Mouse (Mus musculus): ENCODE data around the gene Snapin. TPM values are rescaled to one million over a fixed set of nuclear protein-coding genes. Genes with fewer than 3 reads are reported as not detected.
A peak's percentile ranks its signal among the peaks of the same experiment; 100 is the strongest.

The Snapin gene
- polyA plus RNA-seq, 1 experiment from 2014 or later: 89.3 TPM

- peak; percentile 99 for ATAC-seq (ENCODE audit: insufficient number of reproducible peaks, insufficient read depth, low FRiP score, low read depth)
- Histone ChIP-seq H3K4me1 (ENCODE audit: control insufficient read depth in 2 of 2, insufficient read depth in 2 of 2, low read length in 2 of 2) (peaks cover 0 to 8% of the 10 kb centered on the region in 2 experiments; a peak in 2 of 4 replicates), H3K27ac (replicated peaks in 1 of 2; ENCODE audit: control insufficient read depth in 1 of 2, insufficient read depth in 1 of 2, low read depth in 2 of 2, low read length in 2 of 2) (peak within 1 kb of the TSS; percentile 92 to 97), H3K4me2 (ENCODE audit: low read length) (peak within 1 kb of the TSS; percentile 70), H3K36me3 (ENCODE audit: control insufficient read depth, insufficient read depth, low read length) (peaks cover 30% of the 10 kb centered on the region), H3K27me3 (ENCODE audit: control insufficient read depth, insufficient read depth, low read length) (no peaks in the 10 kb centered on the region), H3K9ac (ENCODE audit: low read length) (peak within 1 kb of the TSS; percentile 88), H3K4me3 (ENCODE audit: control insufficient read depth in 1 of 2, insufficient read depth in 1 of 2, low read depth in 1 of 2, low read length in 2 of 2) (peak within 1 kb of the TSS; percentile 79 to 92), H3K9me3 (ENCODE audit: control insufficient read depth, low read length) (no peaks in the 10 kb centered on the region)
- WGBS: under 1% methylated on average over 45 of the region's 45 CpGs
Observed at GRCm38 (mm10) chr3:90475831-90476611, 14.8 kb downstream of the Snapin start, which contains the start of gene Ilf2. Gene Ilf2, plus strand, starts transcription at chr3:90476126.

GRCm38 (mm10) chr3:90475151-90475830, 15.5 kb downstream of the Snapin start:
- no peaks in the 10 kb centered on the region for H3K27me3 ChIP-seq (ENCODE audit: control insufficient read depth, insufficient read depth, low read length)
- H3K4me3 ChIP-seq (ENCODE audit: control insufficient read depth in 1 of 2, insufficient read depth in 1 of 2, low read depth in 1 of 2, low read length in 2 of 2): peak overlapping the region; percentile 19 to 35; a peak in 3 of 4 replicates
- peak overlapping the region; percentile 48 for H3K4me2 ChIP-seq (ENCODE audit: low read length)
- peaks cover 22% of the 10 kb centered on the region for H3K36me3 ChIP-seq (ENCODE audit: control insufficient read depth, insufficient read depth, low read length)
- WGBS: 37% methylated on average over 15 of the region's 16 CpGs
- H3K27ac ChIP-seq (replicated peaks in 1 of 2; ENCODE audit: control insufficient read depth in 1 of 2, insufficient read depth in 1 of 2, low read depth in 2 of 2, low read length in 2 of 2): no peak overlapping the region
- H3K9me3 ChIP-seq (ENCODE audit: control insufficient read depth, low read length): no peaks in the 10 kb centered on the region
- no peak for ATAC-seq (ENCODE audit: insufficient number of reproducible peaks, insufficient read depth, low FRiP score, low read depth)
- peaks cover 0 to 8% of the 10 kb centered on the region in 2 experiments; a peak in 2 of 4 replicates for H3K4me1 ChIP-seq (ENCODE audit: control insufficient read depth in 2 of 2, insufficient read depth in 2 of 2, low read length in 2 of 2)
- H3K9ac ChIP-seq (ENCODE audit: low read length): no peak overlapping the region; the same call in 1 of the 2 replicates

GRCm38 (mm10) chr3:90472213-90472612, 18.6 kb downstream of the Snapin start:
- Histone ChIP-seq H3K4me3 (ENCODE audit: control insufficient read depth in 1 of 2, insufficient read depth in 1 of 2, low read depth in 1 of 2, low read length in 2 of 2) (no peak overlapping the region), H3K36me3 (ENCODE audit: control insufficient read depth, insufficient read depth, low read length) (peaks cover under 1% of the 10 kb centered on the region; the same call in 1 of the 2 replicates), H3K4me2 (ENCODE audit: low read length) (no peak overlapping the region), H3K27ac (replicated peaks in 1 of 2; ENCODE audit: control insufficient read depth in 1 of 2, insufficient read depth in 1 of 2, low read depth in 2 of 2, low read length in 2 of 2) (no peak overlapping the region), H3K27me3 (ENCODE audit: control insufficient read depth, insufficient read depth, low read length) (no peaks in the 10 kb centered on the region), H3K9ac (ENCODE audit: low read length) (no peak overlapping the region), H3K9me3 (ENCODE audit: control insufficient read depth, low read length) (no peaks in the 10 kb centered on the region), H3K4me1 (ENCODE audit: control insufficient read depth in 2 of 2, insufficient read depth in 2 of 2, low read length in 2 of 2) (peaks cover 0 to 6% of the 10 kb centered on the region in 2 experiments; a peak in 2 of 4 replicates)
- no peak for ATAC-seq (ENCODE audit: insufficient number of reproducible peaks, insufficient read depth, low FRiP score, low read depth)
- WGBS: 34% methylated on average over 3 of the region's 3 CpGs

- WGBS: 89% methylated on average over 10 of the region's 10 CpGs
- no peak overlapping the region for H3K9ac ChIP-seq (ENCODE audit: low read length)
Observed at GRCm38 (mm10) chr3:90467618-90468300, 23.1 kb downstream of the Snapin start.

GRCm38 (mm10) chr3:90466311-90466766, 24.5 kb downstream of the Snapin start:
- under 1% methylated on average over 15 of the region's 15 CpGs for WGBS
- H3K36me3 ChIP-seq (ENCODE audit: control insufficient read depth, insufficient read depth, low read length): no peaks in the 10 kb centered on the region
- no peak for ATAC-seq (ENCODE audit: insufficient number of reproducible peaks, insufficient read depth, low FRiP score, low read depth)
- H3K4me3 ChIP-seq (ENCODE audit: control insufficient read depth in 1 of 2, insufficient read depth in 1 of 2, low read depth in 1 of 2, low read length in 2 of 2): peak overlapping the region; percentile 45 to 58
- H3K9me3 ChIP-seq (ENCODE audit: control insufficient read depth, low read length): no peaks in the 10 kb centered on the region
- peak overlapping the region; percentile 73 for H3K9ac ChIP-seq (ENCODE audit: low read length)
- peaks cover 20% of the 10 kb centered on the region for H3K27me3 ChIP-seq (ENCODE audit: control insufficient read depth, insufficient read depth, low read length)
- H3K4me1 ChIP-seq (ENCODE audit: control insufficient read depth in 2 of 2, insufficient read depth in 2 of 2, low read length in 2 of 2): peaks cover 4 to 11% of the 10 kb centered on the region in 2 experiments; a peak in 2 of 4 replicates
- H3K27ac ChIP-seq (replicated peaks in 1 of 2; ENCODE audit: control insufficient read depth in 1 of 2, insufficient read depth in 1 of 2, low read depth in 2 of 2, low read length in 2 of 2): no peak overlapping the region
- H3K4me2 ChIP-seq (ENCODE audit: low read length): peak overlapping the region; percentile 93

More at GRCm38 (mm10) chr3:90467618-90468300, 23.1 kb downstream of the Snapin start:
- H3K27ac ChIP-seq (replicated peaks in 1 of 2; ENCODE audit: control insufficient read depth in 1 of 2, insufficient read depth in 1 of 2, low read depth in 2 of 2, low read length in 2 of 2): no peak overlapping the region
- no peaks in the 10 kb centered on the region for H3K36me3 ChIP-seq (ENCODE audit: control insufficient read depth, insufficient read depth, low read length)
- H3K4me2 ChIP-seq (ENCODE audit: low read length): no peak overlapping the region
- no peak for ATAC-seq (ENCODE audit: insufficient number of reproducible peaks, insufficient read depth, low FRiP score, low read depth)
- H3K4me3 ChIP-seq (ENCODE audit: control insufficient read depth in 1 of 2, insufficient read depth in 1 of 2, low read depth in 1 of 2, low read length in 2 of 2): no peak overlapping the region
- no peaks in the 10 kb centered on the region for H3K9me3 ChIP-seq (ENCODE audit: control insufficient read depth, low read length)
- H3K4me1 ChIP-seq (ENCODE audit: control insufficient read depth in 2 of 2, insufficient read depth in 2 of 2, low read length in 2 of 2): peaks cover 2 to 10% of the 10 kb centered on the region in 2 experiments; a peak in 2 of 4 replicates
- H3K27me3 ChIP-seq (ENCODE audit: control insufficient read depth, insufficient read depth, low read length): peaks cover 20% of the 10 kb centered on the region

GRCm38 (mm10) chr3:90465686-90466310, 25.0 kb downstream of the Snapin start, which contains the start of gene Npr1:
Gene Npr1, minus strand, starts transcription at chr3:90465866.
- H3K27ac ChIP-seq (replicated peaks in 1 of 2; ENCODE audit: control insufficient read depth in 1 of 2, insufficient read depth in 1 of 2, low read depth in 2 of 2, low read length in 2 of 2): 0 out of 4 replicates have a peak within 1 kb of the TSS, but pooled peaks of 1 of the 2 experiments have one; percentile 19
- H3K9ac ChIP-seq (ENCODE audit: low read length): peak within 1 kb of the TSS; percentile 73
- under 1% methylated on average over 27 of the region's 49 CpGs for WGBS
- H3K4me1 ChIP-seq (ENCODE audit: control insufficient read depth in 2 of 2, insufficient read depth in 2 of 2, low read length in 2 of 2): peaks cover 4 to 11% of the 10 kb centered on the region in 2 experiments; a peak in 2 of 4 replicates
- H3K9me3 ChIP-seq (ENCODE audit: control insufficient read depth, low read length): no peaks in the 10 kb centered on the region
- H3K36me3 ChIP-seq (ENCODE audit: control insufficient read depth, insufficient read depth, low read length): no peaks in the 10 kb centered on the region
- peak within 1 kb of the TSS; percentile 58 to 60 for H3K4me3 ChIP-seq (ENCODE audit: control insufficient read depth in 1 of 2, insufficient read depth in 1 of 2, low read depth in 1 of 2, low read length in 2 of 2)
- ATAC-seq (ENCODE audit: insufficient number of reproducible peaks, insufficient read depth, low FRiP score, low read depth): peak; percentile 23; the same call in 1 of the 2 replicates
- peak within 1 kb of the TSS; percentile 93 for H3K4me2 ChIP-seq (ENCODE audit: low read length)
- H3K27me3 ChIP-seq (ENCODE audit: control insufficient read depth, insufficient read depth, low read length): peaks cover 20% of the 10 kb centered on the region
